Mouse (Mus musculus) ES-E14 (cell line): ENCODE results near the gene Fras1. TPM values are rescaled to one million over a fixed set of nuclear protein-coding genes. Genes with fewer than 3 reads are reported as not detected.

Source experiments
- DNase-seq: peaks from one replicate; pipeline ENCODE4 v3.0.0-alpha.2; 2013; ENCODE audit warnings: low read depth, low spot score
- H3K27ac ChIP-seq: 2 replicates; pipeline ENCODE4 v1.5.1; 2012; ENCODE audit warnings: low read depth, mild to moderate bottlenecking, low read length, moderate library complexity, mixed read lengths; ENCODE audit not compliant: poor library complexity, insufficient read depth, severe bottlenecking
- H3K36me3 ChIP-seq: 2 replicates; pipeline ENCODE4 v1.6.1; 2012; ENCODE audit warnings: mild to moderate bottlenecking, low read length, moderate library complexity, mixed read lengths; ENCODE audit not compliant: control insufficient read depth, poor library complexity, insufficient read depth, severe bottlenecking
- H3K4me1 ChIP-seq, 2 experiments: fragments of 150-350 bp in 1 of 2; sonication (generic) in 1 of 2; 2 replicates each; pipeline ENCODE4 v1.6.1; 2012; ENCODE audit warnings: low read length in 2 of 2, mild to moderate bottlenecking in 1 of 2, mixed read lengths in 1 of 2; ENCODE audit not compliant: control insufficient read depth in 2 of 2, insufficient read depth in 2 of 2, poor library complexity in 1 of 2
- H3K4me3 ChIP-seq, 2 experiments: fragments of 150-350 bp in 1 of 2; sonication (generic) in 1 of 2; 2 replicates each; pipeline ENCODE4 v1.5.1; 2012; ENCODE audit warnings: low read length in 2 of 2, low read depth in 1 of 2, mild to moderate bottlenecking in 1 of 2, mixed read lengths in 1 of 2; ENCODE audit not compliant: insufficient read depth in 1 of 2, poor library complexity in 1 of 2, severe bottlenecking in 1 of 2
- H3K9ac ChIP-seq: 2 replicates; pipeline ENCODE4 v1.6.1; 2012; ENCODE audit warnings: low read depth, mild to moderate bottlenecking, low read length, mixed read lengths; ENCODE audit not compliant: poor library complexity, insufficient read depth, severe bottlenecking
- H3K9me3 ChIP-seq: fragments of 150-350 bp; sonication (generic); 2 replicates; pipeline ENCODE4 v1.6.1; 2012; ENCODE audit warnings: low read depth, mild to moderate bottlenecking, low read length; ENCODE audit not compliant: control insufficient read depth, insufficient read depth
- CHD2 ChIP-seq: IDR thresholded peaks from 2 replicates; pipeline ENCODE4 v1.6.1; 2014; ENCODE audit warnings: mild to moderate bottlenecking, low read depth, low read length, inconsistent platforms
- HCFC1 ChIP-seq: IDR thresholded peaks from 2 replicates; pipeline ENCODE4 v1.6.1; 2012; ENCODE audit warnings: low read length, inconsistent platforms, borderline replicate concordance; ENCODE audit not compliant: insufficient read depth
- MAFK ChIP-seq: IDR thresholded peaks from 2 replicates; pipeline ENCODE4 v1.6.1; 2014; ENCODE audit warnings: mild to moderate bottlenecking, low read depth, low read length, inconsistent platforms; ENCODE audit not compliant: insufficient read depth
- ZC3H11A ChIP-seq: IDR thresholded peaks from 2 replicates; pipeline ENCODE4 v1.6.1; 2012; ENCODE audit warnings: low read depth, mild to moderate bottlenecking, inconsistent platforms, low read length, borderline replicate concordance
- ZNF384 ChIP-seq: IDR thresholded peaks from 2 replicates; pipeline ENCODE4 v1.6.1; 2012; ENCODE audit warnings: low read depth, low read length, inconsistent platforms
- in situ Hi-C, 2 experiments: fragments of 600-800 bp; cut with MboI; formaldehyde crosslinking; loops; one replicate each; pipeline ENCODE4 v1.15.1; 2025; ENCODE audit warnings: low sequenced_read_pairs in 2 of 2, inconsistent platforms in 1 of 2; ENCODE audit not compliant: unreplicated experiment in 2 of 2
- total RNA-seq: library from RNA; depleted of rRNA; stranded (reverse); fragments of 300-350 nt; gene quantifications from 2 replicates; pipeline ENCODE4 v1.2.3, GENCODE M21; 2012

The Fras1 gene
- total RNA-seq, 1 experiment = 1.6 TPM

DNA sequence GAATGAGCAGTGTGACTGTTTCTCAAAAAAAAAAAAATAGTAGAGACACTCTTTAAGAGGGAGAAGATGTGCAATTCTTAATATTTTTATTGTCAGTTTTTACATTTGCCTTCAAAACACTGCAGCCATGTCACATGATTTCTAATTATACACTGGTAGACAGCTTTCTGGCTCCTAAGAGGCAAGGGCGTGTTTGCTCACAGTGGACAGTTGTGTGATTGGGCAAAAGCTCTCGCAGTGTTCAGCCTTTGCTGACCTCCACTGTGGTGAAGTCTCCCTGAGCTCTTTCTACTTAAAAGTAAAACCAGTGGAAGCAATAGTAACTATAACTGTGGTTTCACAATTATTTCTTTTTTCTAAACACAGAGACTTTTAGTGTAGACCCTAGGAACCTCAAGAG, 315.1 kb downstream of the Fras1 start:
- H3K36me3 ChIP-seq = no peaks in the 10 kb centered on the region
- no peaks in the 10 kb centered on the region for H3K9me3 ChIP-seq
- in situ Hi-C loops = no loop called here
- H3K9ac ChIP-seq = no peak overlapping the region
- no peaks in the 10 kb centered on the region for H3K4me1 ChIP-seq
- no peak overlapping the region for H3K4me3 ChIP-seq
- TF ChIP-seq ZNF384 = no peak
- TF ChIP-seq CHD2 = no peak
- DNase-seq = no peak
- H3K27ac ChIP-seq = no peak overlapping the region

DNA sequence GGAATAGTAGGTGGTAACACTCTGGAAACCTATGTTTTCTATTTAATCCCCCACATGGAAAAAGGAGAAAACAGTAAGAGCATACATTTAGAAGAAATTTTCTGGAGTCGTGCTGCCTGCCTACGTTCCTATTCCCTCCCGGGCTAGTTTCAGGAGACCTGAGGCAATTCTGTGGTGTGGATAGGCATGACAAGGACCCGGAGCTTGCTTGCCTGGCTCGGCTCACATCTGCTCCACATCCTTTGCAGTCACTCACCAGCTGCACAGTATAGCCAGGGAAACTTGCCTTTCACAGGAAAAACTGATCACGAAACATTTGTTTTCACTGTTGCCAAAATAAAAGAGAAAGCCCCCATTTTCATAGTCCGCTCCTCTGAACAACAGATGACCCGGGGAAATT, 325.2 kb downstream of the Fras1 start:
- H3K9ac ChIP-seq = no peak overlapping the region
- TF ChIP-seq ZC3H11A = no peak
- TF ChIP-seq HCFC1 = no peak
- no peak for TF ChIP-seq CHD2
- TF ChIP-seq ZNF384 = no peak
- no peak for TF ChIP-seq MAFK
- in situ Hi-C loops = no loop called here
- DNase-seq = no peak
- H3K4me1 ChIP-seq = no peaks in the 10 kb centered on the region
- no peak overlapping the region for H3K27ac ChIP-seq
- no peak overlapping the region for H3K4me3 ChIP-seq
- H3K36me3 ChIP-seq = no peaks in the 10 kb centered on the region
- no peaks in the 10 kb centered on the region for H3K9me3 ChIP-seq

DNA sequence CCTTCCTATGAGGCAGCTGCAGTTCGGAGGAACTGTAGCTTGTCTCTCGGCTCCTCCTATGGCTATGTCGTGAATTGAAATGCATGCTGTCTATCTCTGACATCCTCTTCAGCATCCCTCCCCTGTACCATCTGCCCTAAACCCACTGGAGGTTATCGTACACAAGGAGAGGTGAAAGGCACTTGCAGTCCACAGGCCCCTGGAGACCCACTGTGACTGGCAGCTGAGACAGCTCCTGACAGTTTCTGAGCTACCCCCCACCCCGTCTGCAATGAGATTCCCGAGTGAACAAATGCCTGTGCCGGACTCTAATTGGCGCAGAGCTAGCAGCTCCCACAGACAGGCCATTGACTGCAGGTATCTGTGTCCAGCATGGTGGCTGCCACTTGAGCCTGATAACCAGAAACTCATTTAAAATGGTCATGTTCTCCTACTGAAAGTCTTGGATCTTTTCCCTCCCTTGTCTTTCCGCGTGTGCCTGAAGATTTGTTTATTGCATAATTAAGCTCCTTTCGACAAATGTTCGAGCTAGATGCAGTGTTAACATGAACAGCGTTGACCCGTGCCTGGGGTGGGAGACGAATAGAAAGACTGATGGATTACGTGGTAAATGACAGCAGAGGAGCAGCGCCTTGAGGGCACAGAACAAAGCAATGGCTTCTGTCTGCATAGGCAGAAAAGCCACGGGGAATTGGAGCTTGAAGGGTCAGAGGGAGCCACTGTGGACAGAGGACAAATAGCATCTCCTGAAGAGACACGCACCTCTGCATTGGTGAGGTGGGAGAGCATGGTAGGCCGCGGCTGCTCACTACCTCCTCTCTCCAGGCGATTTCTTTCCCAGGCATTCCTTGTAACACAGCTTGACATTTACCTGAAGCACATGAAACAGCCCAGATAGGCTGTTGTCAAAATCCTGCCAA, 329.2 kb downstream of the Fras1 start:
- H3K36me3 ChIP-seq = no peaks in the 10 kb centered on the region
- no peak overlapping the region for H3K27ac ChIP-seq
- H3K9me3 ChIP-seq = no peaks in the 10 kb centered on the region
- no peak for TF ChIP-seq ZNF384
- H3K4me3 ChIP-seq = no peak overlapping the region
- in situ Hi-C loops = no loop called here
- H3K9ac ChIP-seq = no peak overlapping the region
- H3K4me1 ChIP-seq = no peaks in the 10 kb centered on the region
- no peak for DNase-seq

DNA sequence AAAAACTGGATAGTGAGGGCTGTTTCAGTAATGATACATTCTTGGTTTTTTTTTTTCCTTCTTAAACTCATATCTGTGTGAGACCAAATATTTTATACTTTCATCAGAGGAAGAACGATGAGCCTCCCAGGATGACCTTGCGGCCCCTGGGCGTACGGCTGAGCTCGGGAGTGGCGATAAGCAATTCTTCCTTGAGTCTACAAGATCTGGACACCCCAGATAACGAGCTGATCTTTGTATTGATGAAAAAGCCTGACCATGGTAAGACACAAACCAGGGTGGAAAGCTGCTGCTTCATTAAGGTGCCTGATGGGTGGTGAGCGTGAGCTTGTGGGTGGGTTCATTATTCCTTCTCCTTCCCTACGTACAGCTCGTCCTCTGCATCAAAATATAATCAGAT, 334.8 kb downstream of the Fras1 start:
- no peaks in the 10 kb centered on the region for H3K36me3 ChIP-seq
- H3K4me1 ChIP-seq = no peaks in the 10 kb centered on the region
- no peak for DNase-seq
- no peaks in the 10 kb centered on the region for H3K9me3 ChIP-seq
- no peak overlapping the region for H3K27ac ChIP-seq
- TF ChIP-seq HCFC1 (no peak), MAFK (no peak), CHD2 (no peak), ZC3H11A (no peak), ZNF384 (no peak)
- no peak overlapping the region for H3K9ac ChIP-seq
- H3K4me3 ChIP-seq = no peak overlapping the region
- in situ Hi-C loops = no loop called here
